Mouse (Mus musculus): ENCODE measurements at regions not wholly inside any gene's neighbourhood (a gene's known extent, or its start where the extent isn't known, plus 50 kb on each side); places are given as distances from the start of the nearest gene placed in this dataset.

GRCm38 (mm10) chr10:26611246-26611645, 142.0 kb upstream of the Arhgap18 start:
- no peak overlapping the region for H3K4me2 ChIP-seq (ENCODE audit: low read depth)
- H3K9me3 ChIP-seq (ENCODE audit: control insufficient read depth, low read length), result no peaks in the 10 kb centered on the region
- TF ChIP-seq CTCF (IDR thresholded peaks at IDR 0.05; ENCODE audit: low read depth) (no peak), EP300 (IDR thresholded peaks at IDR 0.05; ENCODE audit: low read depth) (no peak)
- no peaks in the 10 kb centered on the region for H3K27me3 ChIP-seq (ENCODE audit: control insufficient read depth, insufficient read depth, low read length)
- H3K36me3 ChIP-seq (replicated peaks; ENCODE audit: control insufficient read depth, insufficient read depth, low read depth), result no peaks in the 10 kb centered on the region
- ATAC-seq (ENCODE audit: insufficient read depth), result no peak
- no peaks in the 10 kb centered on the region for H3K4me1 ChIP-seq (replicated peaks; ENCODE audit: control insufficient read depth in 2 of 2, insufficient read depth in 2 of 2, low read length in 1 of 2)
- no peak overlapping the region for H3K27ac ChIP-seq
- DNase-seq (ENCODE audit: low read depth in 3 of 3, low spot score in 3 of 3), result no peak
- no peak overlapping the region for H3K4me3 ChIP-seq (ENCODE audit: insufficient read depth in 1 of 2, low read depth in 2 of 2, low read length in 2 of 2)
- H3K9ac ChIP-seq (replicated peaks), result no peak overlapping the region

GRCm38 (mm10) chr10:26630196-26630760, 122.9 kb upstream of the Arhgap18 start:
- 48% methylated on average over 4 of the region's 4 CpGs for WGBS (ENCODE audit: insufficient replicate concordance)
- Histone ChIP-seq H3K36me3 (replicated peaks; ENCODE audit: control insufficient read depth, insufficient read depth, low read depth) (no peaks in the 10 kb centered on the region), H3K27me3 (ENCODE audit: control insufficient read depth, insufficient read depth, low read length) (no peaks in the 10 kb centered on the region), H3K4me2 (ENCODE audit: low read depth) (no peak overlapping the region), H3K4me1 (replicated peaks; ENCODE audit: control insufficient read depth in 2 of 2, insufficient read depth in 2 of 2, low read length in 1 of 2) (no peaks in the 10 kb centered on the region), H3K9ac (replicated peaks) (no peak overlapping the region), H3K9me3 (ENCODE audit: control insufficient read depth, low read length) (no peaks in the 10 kb centered on the region), H3K27ac (no peak overlapping the region), H3K4me3 (ENCODE audit: insufficient read depth in 1 of 2, low read depth in 2 of 2, low read length in 2 of 2) (no peak overlapping the region)
- no peak for ATAC-seq (ENCODE audit: insufficient read depth)
- no peak for DNase-seq (ENCODE audit: low read depth in 3 of 3, low spot score in 3 of 3)
- TF ChIP-seq EP300 (IDR thresholded peaks at IDR 0.05; ENCODE audit: low read depth), result no peak
- no peak for TF ChIP-seq CTCF (IDR thresholded peaks at IDR 0.05; ENCODE audit: low read depth)

GRCm38 (mm10) chr10:26632266-26632665, 121.0 kb upstream of the Arhgap18 start:
- Histone ChIP-seq H3K27ac (no peak overlapping the region), H3K9me3 (ENCODE audit: control insufficient read depth, low read length) (no peaks in the 10 kb centered on the region), H3K4me1 (replicated peaks; ENCODE audit: control insufficient read depth in 2 of 2, insufficient read depth in 2 of 2, low read length in 1 of 2) (no peaks in the 10 kb centered on the region), H3K9ac (replicated peaks) (no peak overlapping the region), H3K36me3 (replicated peaks; ENCODE audit: control insufficient read depth, insufficient read depth, low read depth) (no peaks in the 10 kb centered on the region), H3K4me2 (ENCODE audit: low read depth) (no peak overlapping the region), H3K4me3 (ENCODE audit: insufficient read depth in 1 of 2, low read depth in 2 of 2, low read length in 2 of 2) (no peak overlapping the region), H3K27me3 (ENCODE audit: control insufficient read depth, insufficient read depth, low read length) (no peaks in the 10 kb centered on the region)
- ATAC-seq (ENCODE audit: insufficient read depth) (no peak), DNase-seq (ENCODE audit: low read depth in 3 of 3, low spot score in 3 of 3) (no peak)
- TF ChIP-seq CTCF (IDR thresholded peaks at IDR 0.05; ENCODE audit: low read depth) (no peak), EP300 (IDR thresholded peaks at IDR 0.05; ENCODE audit: low read depth) (no peak)
- 71% methylated on average over 5 of the region's 5 CpGs for WGBS (ENCODE audit: insufficient replicate concordance)

- Histone ChIP-seq H3K4me3 (ENCODE audit: insufficient read depth in 1 of 2, low read depth in 2 of 2, low read length in 2 of 2) (no peak overlapping the region), H3K27me3 (ENCODE audit: control insufficient read depth, insufficient read depth, low read length) (no peaks in the 10 kb centered on the region), H3K27ac (no peak overlapping the region), H3K4me2 (ENCODE audit: low read depth) (no peak overlapping the region), H3K9me3 (ENCODE audit: control insufficient read depth, low read length) (no peaks in the 10 kb centered on the region), H3K9ac (replicated peaks) (no peak overlapping the region), H3K4me1 (replicated peaks; ENCODE audit: control insufficient read depth in 2 of 2, insufficient read depth in 2 of 2, low read length in 1 of 2) (no peaks in the 10 kb centered on the region), H3K36me3 (replicated peaks; ENCODE audit: control insufficient read depth, insufficient read depth, low read depth) (no peaks in the 10 kb centered on the region)
- TF ChIP-seq EP300 (IDR thresholded peaks at IDR 0.05; ENCODE audit: low read depth) (no peak), CTCF (IDR thresholded peaks at IDR 0.05; ENCODE audit: low read depth) (no peak)
- no peak for DNase-seq (ENCODE audit: low read depth in 3 of 3, low spot score in 3 of 3)
- ATAC-seq (ENCODE audit: insufficient read depth), result no peak
- 60% methylated on average over 3 of the region's 3 CpGs for WGBS (ENCODE audit: insufficient replicate concordance)
Observed at GRCm38 (mm10) chr10:26637459-26637858, 115.8 kb upstream of the Arhgap18 start.

- H3K4me2 ChIP-seq (ENCODE audit: low read depth), result no peak overlapping the region
- WGBS (ENCODE audit: insufficient replicate concordance), result 59% methylated on average over 4 of the region's 4 CpGs
- ATAC-seq (ENCODE audit: insufficient read depth) (no peak), DNase-seq (ENCODE audit: low read depth in 3 of 3, low spot score in 3 of 3) (no peak)
- no peaks in the 10 kb centered on the region for H3K4me1 ChIP-seq (replicated peaks; ENCODE audit: control insufficient read depth in 2 of 2, insufficient read depth in 2 of 2, low read length in 1 of 2)
- H3K27ac ChIP-seq, result no peak overlapping the region
- no peaks in the 10 kb centered on the region for H3K36me3 ChIP-seq (replicated peaks; ENCODE audit: control insufficient read depth, insufficient read depth, low read depth)
- H3K4me3 ChIP-seq (ENCODE audit: insufficient read depth in 1 of 2, low read depth in 2 of 2, low read length in 2 of 2), result no peak overlapping the region
- H3K9ac ChIP-seq (replicated peaks), result no peak overlapping the region
- no peak for TF ChIP-seq CTCF (IDR thresholded peaks at IDR 0.05; ENCODE audit: low read depth)
- no peak for TF ChIP-seq EP300 (IDR thresholded peaks at IDR 0.05; ENCODE audit: low read depth)
- no peaks in the 10 kb centered on the region for H3K27me3 ChIP-seq (ENCODE audit: control insufficient read depth, insufficient read depth, low read length)
- no peaks in the 10 kb centered on the region for H3K9me3 ChIP-seq (ENCODE audit: control insufficient read depth, low read length)
Observed at GRCm38 (mm10) chr10:26638056-26638455, 115.2 kb upstream of the Arhgap18 start.

Data from liver, embryonic 14.5 days (tissue).